Mouse (Mus musculus) kidney, adult 9 months (tissue): ENCODE measurements around the gene Nepn.

ENCODE experiments used
- DNase-seq: peaks from one replicate; pipeline ENCODE4 v3.0.0; 2022

Gene Nepn

DNA sequence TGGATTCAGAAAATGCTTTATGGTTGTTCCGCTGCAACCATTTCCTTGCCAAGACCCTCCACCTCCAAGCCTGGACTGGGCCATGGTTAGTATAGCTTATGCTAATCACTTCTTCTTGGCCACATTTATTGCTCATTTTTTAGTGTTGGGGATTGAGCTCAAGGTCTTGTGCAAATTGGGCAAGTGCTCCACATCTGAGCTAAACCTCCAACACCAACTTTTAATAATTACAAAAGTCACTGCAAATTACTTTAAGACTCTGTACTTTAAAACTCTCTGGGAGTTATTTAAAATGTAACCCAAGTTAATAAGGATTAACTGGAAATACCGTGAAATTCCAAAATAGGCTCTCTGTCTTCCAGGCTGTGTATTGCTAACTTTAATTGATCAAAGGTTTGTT, 18.8 kb downstream of the Nepn start:
- DNase-seq: peak; percentile 80

DNA sequence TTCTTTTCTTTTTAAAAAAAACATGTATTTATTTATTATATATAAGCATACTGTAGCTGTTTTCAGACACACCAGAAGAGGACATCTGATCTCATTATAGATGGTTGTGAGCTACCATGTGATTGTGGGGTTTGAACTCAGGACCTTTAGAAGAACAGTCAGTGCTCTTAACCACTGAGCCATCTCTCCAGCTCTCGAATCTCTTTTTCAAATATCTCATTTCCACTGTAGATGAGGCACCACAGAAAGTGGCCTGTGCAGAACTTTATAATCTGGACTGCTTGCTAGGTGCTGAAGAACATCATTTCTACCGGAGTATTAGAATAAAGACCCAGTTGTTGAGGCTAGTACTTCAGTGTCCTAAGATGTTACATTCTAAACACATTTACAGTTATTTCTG, 26.2 kb downstream of the Nepn start:
- no peak for DNase-seq

DNA sequence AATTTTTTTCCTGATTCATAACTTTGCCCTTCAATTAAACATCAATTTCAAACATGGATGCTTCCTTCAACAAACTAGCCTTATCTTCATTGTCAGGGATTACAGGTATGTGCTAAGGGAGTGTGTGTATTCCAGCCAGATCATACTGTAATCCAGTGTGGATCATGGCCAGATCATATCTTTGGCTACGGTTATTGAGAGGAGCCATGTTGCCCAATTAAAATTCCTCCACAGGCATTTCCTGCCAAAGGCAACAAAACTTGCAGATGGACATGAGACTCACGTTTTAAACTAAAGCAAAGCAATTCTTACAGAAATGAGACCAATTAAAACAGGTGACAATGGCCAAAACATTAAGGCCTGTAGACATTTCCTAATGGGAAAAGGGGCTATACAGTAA, 27.7 kb downstream of the Nepn start:
- no peak for DNase-seq

DNA sequence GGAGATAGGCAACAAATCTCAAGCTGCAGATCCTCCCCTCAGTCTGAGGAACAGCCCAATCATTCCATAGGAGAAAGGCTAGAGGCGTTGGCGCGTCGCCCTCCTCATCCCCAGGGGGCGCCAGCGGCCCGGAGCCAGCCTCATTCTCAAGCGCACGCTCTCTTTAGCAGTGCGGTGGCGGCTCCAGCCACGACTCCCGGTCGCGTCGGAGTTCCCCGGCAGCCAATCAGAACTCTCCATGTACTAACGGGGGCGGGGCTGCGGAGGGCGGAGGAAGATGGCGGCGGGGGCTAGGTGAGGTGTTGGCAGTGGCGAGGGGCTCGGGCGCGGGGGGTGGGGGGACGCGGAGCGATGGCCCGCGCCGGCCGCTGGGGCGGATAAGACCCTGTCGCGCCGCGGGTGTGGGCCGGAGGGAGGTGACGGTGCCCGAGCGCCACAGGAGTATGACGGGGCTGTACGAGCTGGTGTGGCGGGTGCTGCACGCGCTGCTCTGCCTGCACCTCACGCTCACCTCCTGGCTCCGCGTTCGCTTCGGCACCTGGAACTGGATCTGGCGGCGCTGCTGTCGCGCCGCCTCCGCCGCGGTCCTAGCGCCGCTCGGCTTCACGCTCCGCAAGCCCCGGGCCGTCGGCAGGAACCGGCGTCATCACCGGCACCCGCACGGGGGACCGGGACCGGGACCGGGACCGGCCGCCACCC, 28.7 kb downstream of the Nepn start, which contains the start of gene Nus1:
Nus1 (plus strand) TSS at position 249 of the 699 bp plus-strand sequence.
- peak; percentile 98 for DNase-seq

DNA sequence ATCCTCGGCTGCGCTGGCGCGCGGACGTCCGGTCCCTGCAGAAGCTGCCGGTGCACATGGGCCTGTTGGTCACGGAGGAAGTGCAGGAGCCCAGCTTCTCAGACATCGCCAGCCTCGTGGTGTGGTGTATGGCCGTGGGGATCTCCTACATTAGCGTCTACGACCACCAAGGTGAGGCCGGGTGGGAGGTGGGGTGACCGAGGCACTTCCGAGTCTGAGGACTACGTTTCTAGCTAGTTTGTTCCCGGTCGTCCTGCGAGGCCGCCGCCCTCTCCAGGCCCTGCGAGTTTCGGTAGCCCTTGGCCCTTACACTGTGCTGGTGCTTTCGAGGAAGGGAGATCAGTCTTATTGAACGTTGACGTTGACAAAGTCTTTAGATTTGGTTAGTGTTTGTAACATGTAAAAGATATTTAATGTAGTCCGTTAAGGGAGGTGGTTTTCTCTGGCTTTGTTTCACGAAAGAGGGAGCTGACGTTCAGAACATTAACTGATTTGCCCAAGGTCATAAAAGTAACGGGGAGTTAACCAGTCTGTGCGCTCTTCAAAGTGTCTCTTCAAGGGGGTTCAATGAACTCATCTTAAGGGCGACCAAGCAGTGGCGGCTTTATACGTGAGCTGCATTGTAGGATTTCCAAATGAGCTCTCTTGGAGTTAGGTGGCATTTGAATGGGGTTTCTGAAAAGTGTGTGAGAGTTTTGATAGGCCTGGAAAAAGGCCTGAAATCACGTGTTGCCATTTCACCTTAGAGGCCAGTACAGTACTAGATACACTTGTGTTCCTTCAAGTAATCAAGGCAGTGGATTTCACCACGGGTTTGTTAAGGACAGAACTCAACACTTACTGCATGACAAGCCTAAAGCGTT, 29.5 kb downstream of the Nepn start:
- peak; percentile 65 for DNase-seq

DNA sequence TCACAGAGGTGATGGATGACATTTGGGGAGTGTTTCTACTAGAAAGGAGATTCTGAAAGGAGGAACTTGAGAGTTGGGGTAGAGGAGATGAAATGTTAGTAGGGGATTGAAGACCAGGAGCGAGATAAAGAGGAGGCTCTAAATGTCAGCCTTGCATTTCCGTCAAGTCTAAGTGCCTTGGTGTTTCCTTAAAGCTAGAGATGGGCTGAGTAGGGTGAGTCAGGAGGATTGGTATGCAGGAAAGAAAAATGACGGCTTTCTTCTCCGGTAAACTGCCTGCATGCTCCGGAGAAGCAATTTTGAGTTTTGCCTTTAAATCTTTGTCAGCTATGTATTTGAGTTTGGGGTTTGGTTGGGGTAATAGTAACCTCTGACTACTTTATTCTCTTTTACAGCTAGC, 30.2 kb downstream of the Nepn start:
- DNase-seq: no peak

DNA sequence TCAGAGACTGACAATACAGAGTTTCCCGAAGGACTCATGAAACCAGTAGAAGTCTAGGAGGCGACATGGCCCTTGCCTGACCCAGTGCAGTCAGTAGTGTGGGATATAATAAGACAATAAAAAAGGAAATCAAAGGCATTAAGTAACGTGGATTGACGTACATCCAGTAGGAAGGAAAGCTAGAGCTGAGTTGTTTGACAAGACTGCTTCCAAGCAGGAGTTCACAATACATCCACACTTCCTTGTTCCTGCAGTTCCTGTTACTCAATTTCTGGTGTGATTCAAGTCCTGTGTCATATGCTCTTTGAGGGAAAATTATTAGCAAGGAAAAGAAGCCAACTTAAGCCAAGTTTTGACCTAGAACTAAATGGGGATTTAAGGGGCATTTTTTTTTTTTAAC, 30.6 kb downstream of the Nepn start:
- DNase-seq: peak; percentile 47

DNA sequence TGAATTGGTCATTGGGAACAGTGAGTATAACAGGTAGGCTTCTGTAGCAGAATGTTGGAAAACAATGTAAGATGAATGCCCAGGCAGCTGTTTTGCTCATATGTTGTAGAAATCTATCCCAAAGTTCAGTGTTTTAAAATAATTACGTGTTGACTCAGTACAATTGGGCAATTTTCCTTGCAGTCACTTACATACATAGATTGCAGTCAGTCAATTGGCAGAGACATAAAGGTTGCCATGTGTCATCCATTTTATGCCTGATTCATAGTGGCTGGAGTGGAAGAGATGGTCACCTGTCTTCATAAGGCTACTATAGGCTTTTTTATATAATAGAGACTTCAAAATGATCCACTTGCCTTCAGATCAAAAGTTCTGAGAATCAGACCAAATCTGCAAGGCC, 31.8 kb downstream of the Nepn start:
- no peak for DNase-seq

DNA sequence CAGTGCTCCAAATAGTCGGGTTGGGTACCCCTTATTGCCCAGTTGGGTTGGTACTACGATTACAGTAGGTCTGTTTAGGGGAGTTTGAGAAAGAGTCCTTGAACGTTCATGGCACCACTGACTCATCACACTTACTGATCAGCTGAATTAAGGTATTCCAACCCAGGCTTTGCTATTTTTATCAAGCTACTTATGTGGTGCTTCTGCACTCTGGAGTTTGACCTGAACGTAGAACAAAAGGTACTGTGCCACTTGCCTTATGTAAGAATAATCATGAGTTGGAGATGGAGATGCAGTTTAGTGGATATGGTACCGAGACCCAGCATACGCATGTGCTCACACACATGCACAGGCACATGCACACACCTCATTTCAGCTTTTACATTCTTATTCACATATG, 32.9 kb downstream of the Nepn start:
- DNase-seq: peak; percentile 90

DNA sequence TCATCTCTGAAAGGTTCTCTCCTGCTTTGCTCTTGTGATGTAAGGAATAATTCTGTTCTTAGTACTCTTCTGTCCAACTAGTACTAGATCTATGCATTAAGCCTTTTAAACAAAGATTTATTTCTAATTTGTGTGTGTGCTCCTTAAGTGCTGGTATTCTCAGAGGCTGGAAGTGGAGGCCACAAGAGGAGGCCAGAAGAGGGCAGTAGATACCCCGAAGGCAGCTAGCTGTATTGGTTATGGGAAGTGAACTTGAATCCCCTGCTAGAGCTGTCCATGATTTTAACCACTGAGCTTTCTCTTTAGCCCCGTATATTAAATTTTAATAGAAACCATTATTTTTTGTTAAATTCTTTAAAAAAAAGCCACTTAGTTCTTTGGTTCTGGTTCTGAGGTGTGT, 34.3 kb downstream of the Nepn start:
- DNase-seq: peak; percentile 64

DNA sequence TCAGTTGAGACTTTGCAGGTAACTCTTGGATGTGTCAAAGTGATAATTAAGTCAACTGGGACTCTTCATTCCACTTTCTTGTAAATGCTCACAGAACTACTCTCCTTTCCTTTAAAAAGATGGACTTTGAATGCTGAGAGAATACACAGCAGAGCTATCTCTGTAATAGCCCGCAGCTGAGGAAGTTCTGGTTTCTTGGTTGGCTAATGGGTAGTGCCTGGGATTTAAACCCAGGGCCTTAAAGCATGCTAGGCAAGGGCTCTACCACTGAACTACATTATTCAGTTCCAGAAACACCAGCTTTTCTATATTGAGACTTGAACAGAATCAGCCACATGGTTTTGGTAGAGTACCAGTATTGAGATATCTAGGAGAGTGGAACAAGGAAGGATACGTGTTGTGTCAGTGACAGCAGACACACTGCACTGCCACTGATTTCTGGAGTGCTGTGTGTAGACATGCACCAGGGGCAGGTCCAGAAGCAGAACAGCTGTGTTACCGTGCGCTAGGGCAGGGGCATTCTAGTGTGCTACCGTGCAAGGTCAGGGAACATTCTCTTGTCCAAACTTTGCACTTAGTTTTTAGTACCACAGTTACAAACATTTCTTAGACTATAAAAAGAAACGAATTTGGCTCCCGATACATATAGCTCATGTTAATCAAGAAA, 37.7 kb downstream of the Nepn start:
- DNase-seq: peak; percentile 48

DNA sequence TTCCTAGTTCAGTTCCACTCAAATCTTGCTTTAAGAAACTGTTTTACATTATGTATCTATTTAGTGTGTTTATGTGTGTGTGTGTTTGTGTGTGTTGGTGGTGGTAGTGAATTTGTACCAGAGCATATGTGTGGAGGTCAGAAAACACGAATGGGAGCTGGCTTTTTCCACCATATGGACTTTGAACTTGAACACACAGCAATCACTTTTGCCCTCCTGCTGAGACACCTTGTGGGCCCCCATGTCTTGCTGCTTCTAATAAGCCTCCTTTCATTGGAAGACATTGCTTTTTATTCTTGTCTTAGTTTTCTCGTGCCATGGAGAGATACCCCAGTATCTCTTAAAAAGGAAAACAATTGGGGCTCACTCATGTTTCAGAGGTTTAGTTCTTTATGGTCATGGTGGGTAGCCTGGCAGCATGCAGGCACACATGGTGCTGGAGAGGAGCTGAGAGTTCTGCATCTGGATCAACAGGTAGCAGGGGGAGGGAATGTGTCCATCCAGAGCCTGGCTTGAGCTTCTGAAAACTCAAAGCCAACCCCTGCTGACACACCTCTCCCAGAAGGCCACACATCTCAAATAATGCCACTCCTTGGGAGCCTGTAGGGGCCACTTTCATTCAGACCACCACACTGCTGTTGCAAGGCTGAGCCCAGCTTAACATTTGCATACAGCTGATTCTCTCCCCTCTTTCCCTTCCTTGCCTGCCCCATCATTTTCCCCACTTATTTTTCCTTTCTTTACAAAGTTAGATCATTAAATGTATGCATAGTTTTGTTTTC, 39.1 kb downstream of the Nepn start:
- peak; percentile 65 for DNase-seq

DNA sequence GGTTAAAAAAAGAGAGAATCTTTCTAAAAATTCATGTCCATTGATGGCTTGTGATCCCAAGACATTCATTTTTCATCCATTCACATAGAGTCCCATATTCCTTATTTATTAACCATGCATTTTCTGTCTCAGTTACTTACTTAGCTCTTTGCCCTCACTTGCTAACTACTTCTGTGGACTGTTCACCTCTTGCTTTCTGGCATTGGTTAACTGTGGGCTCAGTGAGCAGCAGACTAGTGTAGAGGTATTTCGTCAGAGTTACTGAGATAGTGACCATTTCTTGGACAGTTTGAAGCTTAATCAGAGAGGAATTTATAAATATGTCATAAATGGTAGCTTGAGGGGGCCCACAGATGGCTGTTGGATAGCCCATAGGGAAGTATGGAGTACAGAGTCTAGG, 42.2 kb downstream of the Nepn start:
- DNase-seq: peak; percentile 60

DNA sequence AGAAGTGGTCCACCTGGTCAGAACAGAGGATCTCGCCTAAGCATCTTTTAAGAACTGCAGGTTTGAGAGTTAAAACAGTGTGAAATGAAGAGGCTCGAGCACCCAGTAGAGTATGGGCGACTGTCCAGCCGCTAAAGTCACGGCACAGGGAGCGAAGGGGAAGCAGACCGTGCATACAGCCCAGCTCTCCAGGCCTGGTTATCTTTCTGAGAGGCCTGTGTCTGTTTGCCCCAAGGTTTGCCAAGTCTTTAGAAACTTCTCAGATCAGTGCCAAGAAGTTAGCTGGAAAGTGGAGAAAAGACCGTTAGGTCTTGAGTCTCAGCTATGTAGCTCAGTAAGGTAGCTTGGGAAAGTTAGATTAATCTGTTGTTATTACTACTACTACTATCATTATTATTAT, 46.1 kb downstream of the Nepn start:
- no peak for DNase-seq
